Mouse (Mus musculus) embryo, embryonic 10 days (tissue): ENCODE measurements around the gene 4933411K16Rik.

Experiments used
- DNase-seq: peaks from one replicate; pipeline ENCODE4 v3.0.0-alpha.2; 2015; ENCODE audit warnings: low spot score

The 4933411K16Rik gene

GRCm38 (mm10) chr19:42035456-42036248 lies 16.4 kb upstream of the 4933411K16Rik start, which contains the start of gene Ankrd2:
TSS of gene Ankrd2 (plus strand) at chr19:42036000.
- peak; percentile 90 for DNase-seq

DNA sequence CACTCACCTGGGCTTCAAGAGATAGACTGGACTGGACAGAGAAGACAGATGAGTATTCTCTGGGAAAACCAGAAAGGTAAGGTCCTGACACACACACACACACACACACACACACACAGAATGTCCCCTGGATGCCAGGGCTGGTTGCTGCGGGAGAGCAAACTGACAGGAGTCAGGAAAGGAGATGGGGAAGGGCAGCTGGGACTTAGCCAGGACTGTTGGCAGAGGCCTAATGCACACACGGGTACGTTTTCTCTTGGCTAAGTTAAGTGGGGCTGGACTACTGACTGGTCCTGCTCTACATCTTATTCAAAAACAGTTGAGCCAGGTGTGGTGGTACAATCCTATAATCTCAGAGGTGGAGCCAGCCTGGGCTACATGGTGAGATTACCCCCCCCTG lies 15.7 kb upstream of the 4933411K16Rik start:
- DNase-seq: no peak

GRCm38 (mm10) chr19:42037167-42037702 lies 14.8 kb upstream of the 4933411K16Rik start:
- no peak for DNase-seq

DNA sequence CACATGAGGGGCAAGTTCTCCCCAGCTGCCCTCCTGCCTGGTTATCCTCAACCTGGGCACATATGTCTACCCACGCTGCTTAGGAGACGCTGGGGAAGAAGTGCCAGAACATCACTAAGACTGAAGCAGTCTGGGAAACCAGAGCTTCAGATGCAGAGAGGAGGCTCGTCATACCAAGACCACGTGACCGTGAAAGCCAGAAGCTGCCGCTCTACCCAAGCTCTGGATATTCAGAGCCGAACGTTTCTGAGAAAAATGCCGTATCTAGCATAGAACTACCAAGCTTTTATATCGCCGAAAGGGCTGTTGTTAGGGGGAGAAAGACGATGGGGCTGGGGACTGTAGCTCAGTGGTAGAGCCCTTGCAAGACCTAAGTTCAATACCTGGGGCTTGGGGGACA lies 13.7 kb upstream of the 4933411K16Rik start:
- no peak for DNase-seq

DNA sequence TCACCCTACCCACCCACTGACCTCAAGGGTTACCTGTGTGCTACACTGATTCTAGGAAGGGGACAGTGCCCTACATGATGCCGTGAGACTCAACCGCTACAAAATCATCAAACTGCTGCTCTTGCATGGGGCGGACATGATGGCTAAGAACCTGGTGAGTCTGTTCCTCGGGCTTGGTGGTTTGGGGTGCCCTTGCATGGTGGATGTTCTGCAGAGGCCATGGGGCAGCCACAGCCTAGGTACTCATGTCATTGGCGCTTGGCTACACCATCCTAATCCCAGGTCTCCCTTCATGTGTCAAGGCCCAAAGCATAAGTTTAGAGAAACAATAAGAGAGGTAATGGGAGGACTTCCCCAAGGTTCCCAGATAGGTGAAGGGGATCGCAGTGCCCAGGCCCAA lies 8.1 kb upstream of the 4933411K16Rik start:
- DNase-seq: no peak

GRCm38 (mm10) chr19:42045269-42046102 lies 6.6 kb upstream of the 4933411K16Rik start, which contains the start of gene Hoga1:
TSS of gene Hoga1 (plus strand) at chr19:42045610.
- peak; percentile 93 for DNase-seq

GRCm38 (mm10) chr19:42050251-42050650 lies 1.8 kb upstream of the 4933411K16Rik start:
- no peak for DNase-seq

DNA sequence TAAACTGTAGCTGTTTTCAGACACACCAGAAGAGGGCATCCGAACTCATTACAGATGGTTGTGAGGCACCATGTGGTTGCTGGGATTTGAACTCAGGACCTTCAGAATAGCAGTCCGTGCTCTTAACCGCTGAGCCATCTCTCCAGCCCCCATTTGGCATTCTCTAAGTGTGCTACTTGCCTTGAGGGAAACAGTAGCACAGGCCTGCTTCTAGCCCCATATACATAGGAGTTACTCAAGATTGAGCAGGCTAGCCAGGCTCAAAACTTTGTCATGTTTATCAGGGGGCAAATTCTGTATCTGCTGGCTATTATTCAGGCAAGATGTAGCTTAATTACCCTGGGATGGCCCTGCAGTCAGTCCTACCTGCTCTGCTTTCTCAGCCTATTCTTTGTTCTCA lies 697 bp upstream of the 4933411K16Rik start:
- no peak for DNase-seq

- no peak for DNase-seq
Observed at GRCm38 (mm10) chr19:42054255-42054654, 2.2 kb downstream of the 4933411K16Rik start.

GRCm38 (mm10) chr19:42055881-42056280 lies 3.8 kb downstream of the 4933411K16Rik start:
- no peak for DNase-seq

DNA sequence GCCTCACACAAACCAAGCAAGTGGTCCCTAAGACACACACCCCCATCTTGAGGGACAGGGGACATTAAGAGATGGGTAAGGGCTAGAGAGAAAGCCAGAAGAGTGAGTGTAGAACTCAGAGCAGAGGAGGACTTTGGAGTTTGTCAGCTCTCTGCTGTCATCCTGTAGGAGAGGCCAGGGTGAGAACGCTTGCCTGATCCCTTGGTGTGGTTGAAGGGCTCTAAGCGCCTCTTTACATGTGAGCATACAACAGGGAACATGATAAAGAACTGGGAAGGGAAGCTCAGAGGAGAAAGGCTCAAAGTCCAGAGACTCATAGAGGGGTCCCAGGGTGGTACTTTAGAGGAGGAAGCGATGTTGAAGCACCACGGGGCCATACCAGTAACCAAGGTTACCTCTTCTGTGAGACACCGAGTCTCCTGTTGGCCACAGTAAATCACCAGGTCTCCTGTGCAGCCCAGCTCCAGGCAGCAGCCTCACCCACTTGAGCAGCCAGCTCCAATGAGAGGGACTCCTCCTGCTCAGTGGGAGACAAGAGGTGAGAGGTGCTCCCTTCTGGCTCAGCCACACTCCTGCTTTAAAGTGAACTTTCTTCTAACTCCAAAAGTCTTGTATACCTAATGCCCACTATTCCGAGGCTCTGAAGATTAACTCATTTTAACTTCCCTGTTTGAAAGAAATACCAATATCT lies 4.8 kb downstream of the 4933411K16Rik start:
- no peak for DNase-seq

DNA sequence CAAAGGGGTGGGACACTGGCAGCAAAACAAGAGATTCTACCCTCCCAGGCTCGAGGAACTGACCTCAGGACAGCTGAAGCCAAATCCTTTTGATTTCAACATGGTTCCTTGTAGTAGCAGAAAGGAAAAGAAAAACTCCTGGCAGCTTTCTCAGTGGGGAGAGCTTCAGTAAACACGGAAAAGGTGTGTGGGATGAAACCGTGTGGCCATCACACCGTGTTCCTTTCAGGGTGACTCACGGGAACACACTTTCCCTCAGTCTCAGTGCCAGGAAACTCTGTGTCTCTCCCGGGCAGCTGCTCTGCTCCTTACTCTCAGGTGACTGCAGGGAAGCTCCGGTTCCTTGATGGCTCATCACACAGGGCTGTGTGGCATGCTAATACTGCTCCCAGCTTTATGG lies 6.4 kb downstream of the 4933411K16Rik start:
- no peak for DNase-seq

GRCm38 (mm10) chr19:42061443-42061842 lies 9.4 kb downstream of the 4933411K16Rik start:
- no peak for DNase-seq

DNA sequence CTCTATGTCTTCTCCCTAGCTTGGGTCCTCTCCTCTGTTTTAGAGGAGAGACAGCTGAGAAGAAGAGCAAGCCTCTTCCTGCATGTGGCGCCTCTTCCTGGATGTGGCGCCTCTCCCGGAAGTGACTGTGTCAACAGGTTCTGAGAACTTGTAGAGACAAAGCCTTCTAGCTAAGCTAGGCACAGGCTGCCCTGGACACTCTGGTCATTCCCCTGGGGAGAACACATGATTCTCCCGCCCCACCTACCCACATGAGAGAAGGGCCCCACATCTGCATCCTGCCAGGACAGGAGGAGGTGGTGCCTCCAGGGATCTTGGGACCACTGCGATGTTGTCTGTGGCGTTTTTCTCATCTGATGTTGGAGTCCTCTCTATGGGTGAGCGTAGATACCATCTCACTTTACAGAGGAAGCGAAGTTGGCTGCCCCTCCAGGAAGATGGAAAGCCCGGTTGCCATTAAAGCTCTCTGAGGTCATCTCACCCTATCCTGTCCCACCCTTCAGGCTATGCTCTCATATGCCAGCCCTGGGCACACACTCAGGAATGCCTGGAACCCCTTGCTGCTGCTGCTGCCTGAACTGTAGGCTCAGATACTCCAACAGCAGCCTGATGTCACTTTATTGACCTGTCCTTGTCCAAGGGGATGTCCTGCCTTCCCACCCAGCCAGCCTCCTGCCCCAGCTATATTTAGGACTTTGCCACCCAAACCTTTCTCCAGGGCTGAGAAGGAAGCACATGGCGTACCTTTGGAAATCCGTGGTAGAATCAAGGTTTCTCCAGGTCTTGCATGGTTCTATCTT lies 16.6 kb downstream of the 4933411K16Rik start:
- DNase-seq: no peak

DNA sequence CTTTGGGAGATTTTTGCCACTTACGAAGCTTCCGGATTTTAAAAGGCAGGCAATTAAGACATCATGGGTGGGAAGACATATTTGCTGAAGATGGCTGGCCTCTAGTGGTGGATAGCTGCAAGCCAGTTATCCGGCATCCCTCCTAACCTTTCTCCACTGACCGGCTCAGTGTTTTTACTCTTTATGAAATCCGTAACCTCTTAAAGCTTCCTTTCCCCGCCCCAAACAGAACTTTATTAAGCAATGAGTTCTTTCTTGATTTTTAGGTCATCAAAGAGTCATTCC lies 17.1 kb downstream of the 4933411K16Rik start:
- no peak for DNase-seq

DNA sequence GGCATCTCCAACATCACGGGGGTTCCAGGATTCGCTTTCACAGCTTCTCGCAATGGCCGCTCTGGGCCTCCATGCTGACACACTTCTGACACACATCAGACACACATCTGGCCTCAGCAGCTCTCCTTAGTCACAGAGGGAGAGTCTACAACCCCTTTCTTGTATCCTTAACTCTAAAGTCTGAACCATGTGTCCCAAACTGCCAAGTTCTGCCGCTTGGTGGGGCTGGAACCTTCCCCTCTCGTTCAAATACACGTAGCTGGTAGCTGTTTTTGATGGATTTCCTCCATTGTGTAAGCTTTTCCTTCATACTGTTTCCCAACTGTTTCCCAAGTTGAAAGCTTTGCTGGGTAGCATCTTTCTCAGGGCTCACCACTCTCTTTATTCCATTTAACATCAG lies 19.2 kb downstream of the 4933411K16Rik start:
- no peak for DNase-seq

DNA sequence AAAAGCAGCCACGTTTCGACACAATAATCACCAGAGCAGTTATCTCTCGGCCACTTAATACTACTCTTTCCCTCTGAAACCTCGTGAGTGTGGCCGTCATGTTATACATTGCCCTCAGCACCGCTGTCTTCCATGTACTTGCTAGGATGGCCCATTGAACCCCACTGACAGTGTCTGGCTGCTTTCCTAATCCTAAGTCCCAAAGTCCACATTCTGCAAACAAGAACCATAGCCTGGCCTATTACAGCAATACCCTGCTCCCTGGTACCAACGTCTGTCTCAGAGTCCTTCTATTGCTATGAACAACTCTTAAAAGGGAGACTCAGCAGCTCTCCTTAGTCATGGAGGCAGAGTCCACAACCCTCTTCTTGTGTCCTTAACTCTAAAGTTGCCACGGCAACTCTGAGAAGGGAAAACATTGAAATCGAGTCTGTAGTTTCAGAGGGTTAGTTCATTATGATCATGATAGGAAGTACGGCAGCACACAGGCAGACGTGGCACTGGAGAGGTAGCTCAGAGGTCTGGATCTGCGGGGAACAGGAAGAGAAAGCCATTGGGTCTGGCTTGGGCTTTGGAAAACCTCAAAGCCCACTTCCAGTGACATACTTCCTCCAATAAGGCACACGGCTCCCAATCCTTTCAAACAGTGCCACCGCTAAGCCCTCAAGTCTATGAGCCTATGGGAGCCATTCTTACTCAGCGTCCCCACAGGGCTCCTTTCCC lies 20.0 kb downstream of the 4933411K16Rik start:
- no peak for DNase-seq

DNA sequence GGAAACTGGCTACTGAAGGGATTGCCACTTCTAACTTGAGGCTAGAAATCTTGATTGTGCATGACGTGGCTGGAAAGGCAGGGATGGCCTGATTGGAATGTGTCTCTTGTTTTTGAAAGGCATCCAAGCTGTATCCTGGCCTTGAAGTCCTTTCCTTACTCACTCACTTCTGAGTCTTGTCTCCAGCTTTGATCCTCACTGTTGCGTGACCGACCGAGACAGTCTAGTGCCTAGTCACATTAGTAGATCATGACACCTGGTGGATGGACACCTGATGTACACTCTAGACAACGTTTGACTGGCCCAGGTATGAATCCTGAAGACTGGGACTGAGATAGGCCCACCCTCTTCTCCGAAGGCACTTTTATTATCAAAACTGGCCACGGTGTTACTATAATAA lies 20.8 kb downstream of the 4933411K16Rik start:
- DNase-seq: no peak

- DNase-seq: no peak
Observed at GRCm38 (mm10) chr19:42075051-42075450, 23.0 kb downstream of the 4933411K16Rik start.

GRCm38 (mm10) chr19:42075992-42076391 lies 23.9 kb downstream of the 4933411K16Rik start:
- DNase-seq: no peak

GRCm38 (mm10) chr19:42078566-42078965 lies 26.5 kb downstream of the 4933411K16Rik start:
- DNase-seq: no peak
